Mouse (Mus musculus) midbrain, embryonic 16.5 days (tissue): ENCODE results near the gene Dcdc2b. TPM values are rescaled to one million over a fixed set of nuclear protein-coding genes. Genes with fewer than 3 reads are reported as not detected.

ENCODE experiments used
- ATAC-seq: fragments of 200-750 bp; cut with Nextera tagmentation; 2 replicates; pipeline ENCODE4 v1.8.0; 2017; ENCODE audit warnings: moderate TSS enrichment
- H3K27ac ChIP-seq: fragments of 300-500 bp; sonication (generic); 2 replicates; pipeline ENCODE4 v1.5.1; 2014; ENCODE audit warnings: mild to moderate bottlenecking, low read length, mixed read lengths
- H3K27me3 ChIP-seq: fragments of 300-500 bp; sonication (generic); 2 replicates; pipeline ENCODE4 v1.6.1; 2014; ENCODE audit warnings: low read depth, low read length, mixed read lengths; ENCODE audit not compliant: control insufficient read depth, insufficient read depth
- H3K36me3 ChIP-seq: fragments of 300-500 bp; sonication (generic); 2 replicates; pipeline ENCODE4 v1.6.1; 2014; ENCODE audit warnings: mild to moderate bottlenecking, low read length, moderate library complexity, mixed read lengths; ENCODE audit not compliant: control insufficient read depth, insufficient read depth
- H3K4me1 ChIP-seq: fragments of 300-500 bp; sonication (generic); 2 replicates; pipeline ENCODE4 v1.6.1; 2014; ENCODE audit warnings: mild to moderate bottlenecking, low read length, mixed read lengths; ENCODE audit not compliant: control insufficient read depth, insufficient read depth
- H3K4me2 ChIP-seq: fragments of 300-500 bp; sonication (generic); 2 replicates; pipeline ENCODE4 v1.6.1; 2014; ENCODE audit warnings: mild to moderate bottlenecking, low read length, mixed read lengths
- H3K4me3 ChIP-seq: fragments of 300-500 bp; sonication (generic); 2 replicates; pipeline ENCODE4 v1.5.1; 2014; ENCODE audit warnings: low read depth, mild to moderate bottlenecking, low read length, moderate library complexity, mixed read lengths
- H3K9ac ChIP-seq: fragments of 300-500 bp; sonication (generic); 2 replicates; pipeline ENCODE4 v1.6.1; 2014; ENCODE audit warnings: low read depth, low read length, mixed read lengths
- H3K9me3 ChIP-seq: fragments of 300-500 bp; sonication (generic); replicated peaks from 2 replicates; pipeline ENCODE4 v1.6.1; 2014; ENCODE audit warnings: mild to moderate bottlenecking, low read length, mixed read lengths; ENCODE audit not compliant: control insufficient read depth, poor library complexity, severe bottlenecking
- WGBS: fragments of 180-500 bp; shearing (Covaris S2); extraction: QIAGEN DNeasy Blood & Tissue Kit; methylation state at CpG from one replicate; pipeline ENCODE4 v1.1.7; 2014; 5-methylcytosine and 5-hydroxymethylcytosine counted together
- polyA plus RNA-seq: library from polyadenylated mRNA; unstranded; fragments of >200 nt; fragmentation: Nextera tagmentation; extraction: Ambion mirVana; gene quantifications from 2 replicates; pipeline ENCODE4 v1.2.1, GENCODE M21; 2015

The Dcdc2b gene
- polyA plus RNA-seq, 1 experiment from 2014 or later, result 4.1 TPM

DNA sequence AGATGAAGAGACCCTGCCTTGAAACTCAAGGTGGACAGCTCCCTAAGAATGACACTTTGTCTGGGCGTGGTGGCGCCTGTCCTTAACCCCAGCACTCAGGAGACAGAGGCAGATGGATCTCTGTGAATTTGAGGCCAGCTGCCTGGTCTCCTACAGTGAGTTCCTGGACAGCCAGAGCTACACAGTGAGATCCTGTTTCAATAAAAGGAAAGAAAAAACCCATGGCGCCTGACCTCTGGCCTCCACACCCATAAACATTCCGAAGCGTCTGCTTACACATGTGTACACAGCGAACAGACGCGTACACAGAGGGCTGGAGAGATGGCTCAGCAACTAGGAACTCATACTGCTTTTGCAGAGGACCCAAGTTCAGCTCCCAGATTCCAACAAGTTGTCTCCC is 50.3 kb downstream of the Dcdc2b start:
- ATAC-seq, result no peak
- WGBS, result 73% methylated on average over 8 of the region's 8 CpGs
- Histone ChIP-seq H3K4me3 (no peak overlapping the region), H3K9ac (no peak overlapping the region), H3K4me2 (no peak overlapping the region), H3K27me3 (no peaks in the 10 kb centered on the region), H3K9me3 (no peaks in the 10 kb centered on the region), H3K36me3 (no peaks in the 10 kb centered on the region), H3K4me1 (no peaks in the 10 kb centered on the region), H3K27ac (no peak overlapping the region)

- 92% methylated on average over 5 of the region's 5 CpGs for WGBS
- H3K36me3 ChIP-seq, result no peaks in the 10 kb centered on the region
Measured at GRCm38 (mm10) chr4:129561184-129561583, 52.9 kb downstream of the Dcdc2b start.

More at GRCm38 (mm10) chr4:129561184-129561583, 52.9 kb downstream of the Dcdc2b start:
- H3K27ac ChIP-seq, result no peak overlapping the region
- H3K9ac ChIP-seq, result no peak overlapping the region
- no peak overlapping the region for H3K4me2 ChIP-seq
- ATAC-seq, result no peak
- no peak overlapping the region for H3K4me3 ChIP-seq
- H3K9me3 ChIP-seq, result no peaks in the 10 kb centered on the region
- H3K4me1 ChIP-seq, result no peaks in the 10 kb centered on the region; the same call in 1 of the 2 replicates
- no peaks in the 10 kb centered on the region for H3K27me3 ChIP-seq

Other genes starting within 250 kb of the Dcdc2b start
- 23.2 and 23.4 TPM in 2 replicates for gene Zbtb8a, start 236.1 kb downstream of the Dcdc2b start, polyA plus RNA-seq
- 19.1 and 19.6 TPM in 2 replicates for gene Zbtb8b, start 173.4 kb downstream of the Dcdc2b start, polyA plus RNA-seq
- gene Bsdc1, start 152.7 kb downstream of the Dcdc2b start, polyA plus RNA-seq, result 31.5 and 34.7 TPM in 2 replicates
- gene Tssk3, start 123.2 kb downstream of the Dcdc2b start, polyA plus RNA-seq, result 1.2 TPM in 2 replicates
- gene Fam229a, start 123.1 kb downstream of the Dcdc2b start, polyA plus RNA-seq, result 0.56 and 0.94 TPM in 2 replicates
- gene Marcksl1, start 100.7 kb downstream of the Dcdc2b start, polyA plus RNA-seq, result 1,543 and 1,683 TPM in 2 replicates
- 74.7 and 83.2 TPM in 2 replicates for gene Hdac1, start 71.5 kb downstream of the Dcdc2b start, polyA plus RNA-seq
- gene Lck, start 40.6 kb downstream of the Dcdc2b start, polyA plus RNA-seq, result 15.4 and 16.2 TPM in 2 replicates
- gene Fam167b, start 35.7 kb downstream of the Dcdc2b start, polyA plus RNA-seq, result 0.26 TPM in 1 of 2 replicates, not detected in the other
- 187 and 198 TPM in 2 replicates for gene Eif3i, start 13.6 kb downstream of the Dcdc2b start, polyA plus RNA-seq
- 177 and 180 TPM in 2 replicates for gene Tmem234, start 13.6 kb downstream of the Dcdc2b start, polyA plus RNA-seq
- 28.0 and 33.1 TPM in 2 replicates for gene Iqcc, start 4.8 kb upstream of the Dcdc2b start, polyA plus RNA-seq
- 172 and 183 TPM in 2 replicates for gene Ccdc28b, start 9.7 kb upstream of the Dcdc2b start, polyA plus RNA-seq
- gene Txlna, start 26.8 kb upstream of the Dcdc2b start, polyA plus RNA-seq, result 42.5 and 49.8 TPM in 2 replicates
- gene Kpna6, start 58.5 kb upstream of the Dcdc2b start, polyA plus RNA-seq, result 18.6 and 19.3 TPM in 2 replicates
- 16.8 and 18.2 TPM in 2 replicates for gene Tmem39b, start 82.6 kb upstream of the Dcdc2b start, polyA plus RNA-seq
- 116 and 132 TPM in 2 replicates for gene Khdrbs1, start 128.0 kb upstream of the Dcdc2b start, polyA plus RNA-seq
- gene Ptp4a2, start 197.0 kb upstream of the Dcdc2b start, polyA plus RNA-seq, result 222 and 255 TPM in 2 replicates